Mouse (Mus musculus): ENCODE data around the gene Gm9918. TPM values are rescaled to one million over a fixed set of nuclear protein-coding genes. Genes with fewer than 3 reads are reported as not detected.
A peak's percentile ranks its signal among the peaks of the same experiment; 100 is the strongest.

The Gm9918 gene
- polyA plus RNA-seq, 1 experiment from 2014 or later, result not detected

- H3K36me3 ChIP-seq (ENCODE audit: control insufficient read depth, insufficient read depth, low read length), result no peaks in the 10 kb centered on the region
- H3K27ac ChIP-seq (ENCODE audit: low read depth, low read length), result no peak overlapping the region
- no peak overlapping the region for H3K9ac ChIP-seq (replicated peaks; ENCODE audit: low read depth, low read length)
- 8% methylated on average over 10 of the region's 13 CpGs for WGBS
- H3K9me3 ChIP-seq (ENCODE audit: control insufficient read depth, low read length), result no peaks in the 10 kb centered on the region
- no peak for ATAC-seq (ENCODE audit: low read depth)
- peak overlapping the region; percentile 22; the same call in 1 of the 2 replicates for H3K4me2 ChIP-seq (ENCODE audit: low read depth, low read length)
- no peak overlapping the region for H3K4me3 ChIP-seq (ENCODE audit: low read depth, low read length)
- H3K4me1 ChIP-seq (ENCODE audit: control insufficient read depth, insufficient read depth, low read length), result peaks cover 9% of the 10 kb centered on the region; the same call in 1 of the 2 replicates
- peaks cover 5% of the 10 kb centered on the region for H3K27me3 ChIP-seq (ENCODE audit: control insufficient read depth, insufficient read depth, low read length)
These were observed 21.1 kb upstream of the Gm9918 start for GRCm38 (mm10) chr15:102249251-102249691.

GRCm38 (mm10) chr15:102249967-102250366, 20.4 kb upstream of the Gm9918 start:
- ATAC-seq (ENCODE audit: low read depth), result no peak
- Histone ChIP-seq H3K4me2 (ENCODE audit: low read depth, low read length) (peak overlapping the region; percentile 22; the same call in 1 of the 2 replicates), H3K9ac (replicated peaks; ENCODE audit: low read depth, low read length) (no peak overlapping the region), H3K36me3 (ENCODE audit: control insufficient read depth, insufficient read depth, low read length) (no peaks in the 10 kb centered on the region), H3K27ac (ENCODE audit: low read depth, low read length) (no peak overlapping the region), H3K4me1 (ENCODE audit: control insufficient read depth, insufficient read depth, low read length) (peaks cover 6% of the 10 kb centered on the region; the same call in 1 of the 2 replicates), H3K27me3 (ENCODE audit: control insufficient read depth, insufficient read depth, low read length) (peaks cover 3% of the 10 kb centered on the region; the same call in 1 of the 2 replicates), H3K4me3 (ENCODE audit: low read depth, low read length) (no peak overlapping the region), H3K9me3 (ENCODE audit: control insufficient read depth, low read length) (no peaks in the 10 kb centered on the region)
- 47% methylated on average over 9 of the region's 9 CpGs for WGBS

- peaks cover 6% of the 10 kb centered on the region; the same call in 1 of the 2 replicates for H3K4me1 ChIP-seq (ENCODE audit: control insufficient read depth, insufficient read depth, low read length)
- no peak overlapping the region for H3K9ac ChIP-seq (replicated peaks; ENCODE audit: low read depth, low read length)
- WGBS, result 45% methylated on average over 5 of the region's 5 CpGs
- peaks cover 3% of the 10 kb centered on the region; the same call in 1 of the 2 replicates for H3K27me3 ChIP-seq (ENCODE audit: control insufficient read depth, insufficient read depth, low read length)
- ATAC-seq (ENCODE audit: low read depth), result no peak
- H3K36me3 ChIP-seq (ENCODE audit: control insufficient read depth, insufficient read depth, low read length), result no peaks in the 10 kb centered on the region
- no peak overlapping the region for H3K4me2 ChIP-seq (ENCODE audit: low read depth, low read length)
- H3K4me3 ChIP-seq (ENCODE audit: low read depth, low read length), result no peak overlapping the region
- no peak overlapping the region for H3K27ac ChIP-seq (ENCODE audit: low read depth, low read length)
- no peaks in the 10 kb centered on the region for H3K9me3 ChIP-seq (ENCODE audit: control insufficient read depth, low read length)
These were observed 19.8 kb upstream of the Gm9918 start for GRCm38 (mm10) chr15:102250521-102250920.

- no peak overlapping the region for H3K27ac ChIP-seq (ENCODE audit: low read depth, low read length)
- no peak overlapping the region for H3K9ac ChIP-seq (replicated peaks; ENCODE audit: low read depth, low read length)
- peaks cover 13% of the 10 kb centered on the region; the same call in 1 of the 2 replicates for H3K27me3 ChIP-seq (ENCODE audit: control insufficient read depth, insufficient read depth, low read length)
- H3K36me3 ChIP-seq (ENCODE audit: control insufficient read depth, insufficient read depth, low read length), result no peaks in the 10 kb centered on the region
- peaks cover 4% of the 10 kb centered on the region; the same call in 1 of the 2 replicates for H3K4me1 ChIP-seq (ENCODE audit: control insufficient read depth, insufficient read depth, low read length)
- 67% methylated on average over 14 of the region's 14 CpGs for WGBS
- no peak overlapping the region for H3K4me3 ChIP-seq (ENCODE audit: low read depth, low read length)
- no peaks in the 10 kb centered on the region for H3K9me3 ChIP-seq (ENCODE audit: control insufficient read depth, low read length)
- ATAC-seq (ENCODE audit: low read depth), result no peak
- no peak overlapping the region for H3K4me2 ChIP-seq (ENCODE audit: low read depth, low read length)
These were observed 14.7 kb upstream of the Gm9918 start for GRCm38 (mm10) chr15:102255547-102256255.

GRCm38 (mm10) chr15:102256431-102257201, 13.7 kb upstream of the Gm9918 start:
- H3K4me2 ChIP-seq (ENCODE audit: low read depth, low read length), result peak overlapping the region; percentile 92
- H3K9me3 ChIP-seq (ENCODE audit: control insufficient read depth, low read length), result no peaks in the 10 kb centered on the region
- H3K9ac ChIP-seq (replicated peaks; ENCODE audit: low read depth, low read length), result peak overlapping the region; percentile 47
- H3K4me3 ChIP-seq (ENCODE audit: low read depth, low read length), result peak overlapping the region; percentile 50
- H3K27me3 ChIP-seq (ENCODE audit: control insufficient read depth, insufficient read depth, low read length), result peaks cover 13% of the 10 kb centered on the region; the same call in 1 of the 2 replicates
- ATAC-seq (ENCODE audit: low read depth), result peak; percentile 9; the same call in 1 of the 2 replicates
- H3K36me3 ChIP-seq (ENCODE audit: control insufficient read depth, insufficient read depth, low read length), result no peaks in the 10 kb centered on the region
- 7% methylated on average over 22 of the region's 22 CpGs for WGBS
- H3K27ac ChIP-seq (ENCODE audit: low read depth, low read length), result no peak overlapping the region
- H3K4me1 ChIP-seq (ENCODE audit: control insufficient read depth, insufficient read depth, low read length), result peaks cover 4% of the 10 kb centered on the region; the same call in 1 of the 2 replicates

GRCm38 (mm10) chr15:102257202-102258075, 12.9 kb upstream of the Gm9918 start, which contains the start of gene Rarg:
Gene Rarg (minus strand): TSS chr15:102257517.
- Histone ChIP-seq H3K27ac (ENCODE audit: low read depth, low read length) (no peak within 1 kb of the TSS), H3K4me3 (ENCODE audit: low read depth, low read length) (peak within 1 kb of the TSS; percentile 50), H3K27me3 (ENCODE audit: control insufficient read depth, insufficient read depth, low read length) (peaks cover 13% of the 10 kb centered on the region; the same call in 1 of the 2 replicates), H3K9me3 (ENCODE audit: control insufficient read depth, low read length) (no peaks in the 10 kb centered on the region), H3K4me1 (ENCODE audit: control insufficient read depth, insufficient read depth, low read length) (peaks cover 4% of the 10 kb centered on the region; the same call in 1 of the 2 replicates), H3K9ac (replicated peaks; ENCODE audit: low read depth, low read length) (peak within 1 kb of the TSS; percentile 47), H3K36me3 (ENCODE audit: control insufficient read depth, insufficient read depth, low read length) (no peaks in the 10 kb centered on the region), H3K4me2 (ENCODE audit: low read depth, low read length) (peak within 1 kb of the TSS; percentile 92)
- WGBS, result 1% methylated on average over 37 of the region's 46 CpGs
- ATAC-seq (ENCODE audit: low read depth), result peak; percentile 42; the same call in 1 of the 2 replicates

GRCm38 (mm10) chr15:102258076-102258470, 12.3 kb upstream of the Gm9918 start:
- peak overlapping the region; percentile 50 for H3K4me3 ChIP-seq (ENCODE audit: low read depth, low read length)
- 6% methylated on average over 12 of the region's 12 CpGs for WGBS
- H3K4me1 ChIP-seq (ENCODE audit: control insufficient read depth, insufficient read depth, low read length), result peaks cover 4% of the 10 kb centered on the region; the same call in 1 of the 2 replicates
- H3K27ac ChIP-seq (ENCODE audit: low read depth, low read length), result no peak overlapping the region
- H3K9me3 ChIP-seq (ENCODE audit: control insufficient read depth, low read length), result no peaks in the 10 kb centered on the region
- peak overlapping the region; percentile 92 for H3K4me2 ChIP-seq (ENCODE audit: low read depth, low read length)
- no peak overlapping the region for H3K9ac ChIP-seq (replicated peaks; ENCODE audit: low read depth, low read length)
- peaks cover 13% of the 10 kb centered on the region; the same call in 1 of the 2 replicates for H3K27me3 ChIP-seq (ENCODE audit: control insufficient read depth, insufficient read depth, low read length)
- no peaks in the 10 kb centered on the region for H3K36me3 ChIP-seq (ENCODE audit: control insufficient read depth, insufficient read depth, low read length)
- ATAC-seq (ENCODE audit: low read depth), result no peak

- Histone ChIP-seq H3K36me3 (ENCODE audit: control insufficient read depth, insufficient read depth, low read length) (no peaks in the 10 kb centered on the region), H3K4me3 (ENCODE audit: low read depth, low read length) (no peak overlapping the region), H3K27ac (ENCODE audit: low read depth, low read length) (no peak overlapping the region), H3K9ac (replicated peaks; ENCODE audit: low read depth, low read length) (no peak overlapping the region), H3K27me3 (ENCODE audit: control insufficient read depth, insufficient read depth, low read length) (peaks cover 13% of the 10 kb centered on the region; the same call in 1 of the 2 replicates), H3K4me1 (ENCODE audit: control insufficient read depth, insufficient read depth, low read length) (peaks cover 4% of the 10 kb centered on the region; the same call in 1 of the 2 replicates), H3K4me2 (ENCODE audit: low read depth, low read length) (no peak overlapping the region), H3K9me3 (ENCODE audit: control insufficient read depth, low read length) (no peaks in the 10 kb centered on the region)
- WGBS, result 16% methylated on average over 11 of the region's 11 CpGs
- ATAC-seq (ENCODE audit: low read depth), result no peak
These were observed 11.6 kb upstream of the Gm9918 start for GRCm38 (mm10) chr15:102258581-102259253.
